Mouse (Mus musculus): ENCODE data around the gene Kcnab2. TPM values are rescaled to one million over a fixed set of nuclear protein-coding genes. Genes with fewer than 3 reads are reported as not detected.
A peak's percentile ranks its signal among the peaks of the same experiment; 100 is the strongest.

Kcnab2 gene
- polyA plus RNA-seq, 1 experiment from 2014 or later = 3.8 TPM

DNA sequence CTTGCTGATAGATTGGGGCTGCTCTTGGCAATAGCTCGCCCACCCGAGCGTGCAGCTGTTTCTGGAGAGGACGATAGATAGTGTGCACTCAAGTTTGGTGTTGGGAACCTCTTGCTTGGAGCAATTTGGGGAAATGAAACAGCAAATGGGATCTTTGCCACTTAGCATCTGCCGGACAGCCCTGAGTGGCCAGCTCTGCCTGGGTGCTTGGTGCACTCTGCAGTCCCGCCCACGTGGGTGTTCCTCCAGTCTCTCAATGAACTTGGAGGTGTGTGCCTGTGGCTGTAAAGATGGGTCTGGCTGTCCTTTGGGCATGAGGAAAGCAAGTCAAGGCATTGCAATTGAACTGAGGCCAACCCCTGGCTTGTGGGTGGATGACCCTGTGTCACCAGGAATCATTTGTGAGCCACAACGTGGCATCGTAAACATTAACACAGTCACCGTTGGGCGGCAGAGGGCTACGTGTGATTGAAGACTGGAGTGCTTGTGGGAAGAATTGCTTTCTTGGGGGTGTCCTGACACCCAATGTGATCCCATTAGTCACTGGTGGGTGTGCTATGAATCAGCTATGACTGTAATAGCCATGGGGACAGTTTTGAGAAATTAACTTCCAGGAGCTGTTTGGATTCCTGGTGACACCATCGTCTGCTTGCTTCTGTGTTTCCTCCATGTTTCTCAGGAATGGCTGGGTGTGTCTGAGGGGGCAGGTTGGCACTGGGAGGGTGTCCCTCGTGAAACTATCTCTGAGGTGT is 123.6 kb downstream of the Kcnab2 start:
- H3K4me2 ChIP-seq (ENCODE audit: low read length) = no peak overlapping the region
- ATAC-seq (replicated peaks; ENCODE audit: low FRiP score, low TSS enrichment, low read depth) (no peak), DNase-seq (ENCODE audit: low spot score) (no peak)
- H3K9me3 ChIP-seq (ENCODE audit: control insufficient read depth, low read length) = no peaks in the 10 kb centered on the region
- no peaks in the 10 kb centered on the region for H3K36me3 ChIP-seq (ENCODE audit: control insufficient read depth, insufficient read depth, low read length)
- H3K4me3 ChIP-seq (ENCODE audit: low read depth, low read length) = no peak overlapping the region
- no peak overlapping the region for H3K27ac ChIP-seq (ENCODE audit: low read depth)
- 75% methylated on average over 14 of the region's 14 CpGs for WGBS
- peaks cover 12% of the 10 kb centered on the region; the same call in 1 of the 2 replicates for H3K27me3 ChIP-seq (replicated peaks; ENCODE audit: control insufficient read depth, insufficient read depth, low read length)
- H3K9ac ChIP-seq (ENCODE audit: low read length) = no peak overlapping the region
- H3K4me1 ChIP-seq (replicated peaks; ENCODE audit: control insufficient read depth, insufficient read depth, low read length) = peaks cover 14% of the 10 kb centered on the region

DNA sequence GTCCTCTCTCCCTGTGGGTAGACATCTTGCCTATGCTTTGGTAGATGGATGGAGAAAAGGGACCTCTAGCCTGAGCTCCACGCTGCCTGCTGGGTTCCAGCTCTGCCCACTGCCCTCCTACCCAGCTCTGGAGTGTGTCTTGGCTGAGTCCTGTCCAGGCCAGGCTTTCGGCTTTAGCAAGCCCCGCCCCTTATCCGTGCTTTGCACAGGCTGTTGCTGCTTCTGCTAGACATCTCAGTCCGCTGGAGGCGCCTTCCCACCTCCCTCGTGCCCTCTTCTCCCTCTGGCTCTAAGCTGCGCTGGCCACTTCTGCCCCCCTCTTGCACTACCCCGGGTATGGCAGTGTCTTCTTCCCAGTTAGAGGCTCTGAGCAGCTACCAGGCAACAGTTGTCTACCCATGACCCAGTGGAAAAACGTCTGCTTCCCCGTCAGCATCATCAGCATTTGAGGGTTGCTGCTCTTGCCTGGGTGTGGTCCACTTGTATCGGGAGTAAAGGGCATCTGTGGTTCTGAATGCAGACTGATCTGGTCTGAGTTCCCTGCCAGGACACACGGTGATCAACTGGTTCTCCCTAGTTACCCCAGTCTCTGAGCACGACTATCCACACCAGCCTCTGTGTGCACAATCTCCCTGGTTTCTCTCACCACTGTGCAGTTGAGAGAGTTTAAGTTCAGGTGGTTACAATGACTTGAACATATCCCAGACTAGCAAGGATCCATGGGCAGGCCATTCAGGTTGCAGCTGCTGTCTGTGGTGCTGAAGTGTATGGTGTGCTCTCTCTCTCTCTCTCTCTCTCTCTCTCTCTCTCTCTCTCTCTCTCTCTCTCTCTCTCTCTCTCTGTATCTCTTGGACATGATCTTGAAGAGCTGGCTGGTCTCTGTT is 126.0 kb downstream of the Kcnab2 start:
- H3K36me3 ChIP-seq (ENCODE audit: control insufficient read depth, insufficient read depth, low read length) = no peaks in the 10 kb centered on the region
- peaks cover 14% of the 10 kb centered on the region for H3K4me1 ChIP-seq (replicated peaks; ENCODE audit: control insufficient read depth, insufficient read depth, low read length)
- no peak overlapping the region for H3K4me3 ChIP-seq (ENCODE audit: low read depth, low read length)
- H3K4me2 ChIP-seq (ENCODE audit: low read length) = no peak overlapping the region
- peak; percentile 48 for ATAC-seq (replicated peaks; ENCODE audit: low FRiP score, low TSS enrichment, low read depth)
- H3K9me3 ChIP-seq (ENCODE audit: control insufficient read depth, low read length) = no peaks in the 10 kb centered on the region
- H3K9ac ChIP-seq (ENCODE audit: low read length) = no peak overlapping the region
- peaks cover 15% of the 10 kb centered on the region; the same call in 1 of the 2 replicates for H3K27me3 ChIP-seq (replicated peaks; ENCODE audit: control insufficient read depth, insufficient read depth, low read length)
- 11% methylated on average over 14 of the region's 14 CpGs for WGBS
- no peak overlapping the region for H3K27ac ChIP-seq (ENCODE audit: low read depth)
- peak; percentile 73 for DNase-seq (ENCODE audit: low spot score)

DNA sequence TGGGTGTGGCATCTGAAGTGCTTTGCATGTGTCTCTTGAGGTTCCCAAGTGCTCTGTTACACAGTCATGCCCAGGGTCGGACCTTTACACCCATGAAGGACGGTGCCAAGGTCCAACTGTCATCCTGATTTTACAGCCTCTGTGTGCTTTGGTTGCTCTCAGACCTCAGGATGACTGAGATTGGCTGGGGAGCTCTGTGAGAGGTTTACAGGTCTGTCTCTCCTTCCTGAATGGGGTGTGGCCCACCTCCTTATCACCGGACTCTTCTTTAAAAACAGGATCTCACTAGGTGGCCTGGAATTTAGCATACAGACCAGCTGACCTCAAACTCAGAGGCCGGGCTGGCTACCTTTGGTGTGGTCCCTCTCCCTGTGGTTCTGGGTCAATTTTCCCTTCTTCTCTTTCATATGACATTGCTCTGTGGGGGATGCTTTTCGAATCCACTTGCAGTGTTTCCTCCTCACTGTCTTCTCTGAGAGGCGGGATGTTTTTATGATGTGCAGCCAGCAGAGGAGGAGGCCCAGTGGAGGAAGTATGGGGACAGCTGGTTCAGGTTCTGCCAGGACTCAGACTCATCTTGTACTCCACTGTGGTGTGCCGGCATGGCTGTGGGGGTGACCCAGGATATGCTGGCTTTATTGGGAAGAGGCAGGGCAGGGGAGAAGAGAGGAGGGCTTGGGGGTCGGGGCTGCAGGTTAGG is 126.8 kb downstream of the Kcnab2 start:
- Histone ChIP-seq H3K36me3 (ENCODE audit: control insufficient read depth, insufficient read depth, low read length) (no peaks in the 10 kb centered on the region), H3K4me2 (ENCODE audit: low read length) (no peak overlapping the region), H3K27ac (ENCODE audit: low read depth) (no peak overlapping the region), H3K27me3 (replicated peaks; ENCODE audit: control insufficient read depth, insufficient read depth, low read length) (peaks cover 15% of the 10 kb centered on the region; the same call in 1 of the 2 replicates), H3K9ac (ENCODE audit: low read length) (no peak overlapping the region), H3K4me1 (replicated peaks; ENCODE audit: control insufficient read depth, insufficient read depth, low read length) (peaks cover 14% of the 10 kb centered on the region), H3K4me3 (ENCODE audit: low read depth, low read length) (no peak overlapping the region), H3K9me3 (ENCODE audit: control insufficient read depth, low read length) (no peaks in the 10 kb centered on the region)
- 28% methylated on average over 8 of the region's 8 CpGs for WGBS
- DNase-seq (ENCODE audit: low spot score) (no peak), ATAC-seq (replicated peaks; ENCODE audit: low FRiP score, low TSS enrichment, low read depth) (no peak)

DNA sequence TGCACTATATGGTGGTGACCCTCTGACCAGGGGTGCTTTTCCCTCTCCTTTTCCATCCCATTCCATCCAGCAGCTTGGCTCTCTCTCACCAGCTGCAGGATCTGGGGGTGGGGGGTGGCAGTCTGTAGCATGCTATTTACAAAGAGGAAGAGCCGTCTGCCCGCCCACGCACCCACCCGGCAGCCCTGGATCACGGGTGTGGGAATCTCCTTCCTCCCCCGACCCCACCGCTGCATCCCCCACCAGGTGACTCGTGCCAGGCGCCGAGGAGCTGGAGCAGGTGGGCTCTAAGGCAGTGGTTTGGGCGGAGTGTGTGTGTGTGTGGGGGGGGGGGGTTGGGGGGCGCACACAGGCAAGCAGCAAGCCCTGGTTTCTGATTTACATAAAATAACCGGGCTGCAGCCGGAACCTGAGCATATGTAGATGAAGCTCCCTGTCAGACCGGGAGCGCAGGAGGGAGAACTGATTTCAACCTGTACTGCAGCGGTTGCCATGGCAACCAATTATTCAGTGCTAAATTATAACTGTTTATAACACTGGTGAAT is 127.8 kb downstream of the Kcnab2 start:
- Histone ChIP-seq H3K4me3 (ENCODE audit: low read depth, low read length) (no peak overlapping the region), H3K4me2 (ENCODE audit: low read length) (peak overlapping the region; percentile 15; the same call in 1 of the 2 replicates), H3K27me3 (replicated peaks; ENCODE audit: control insufficient read depth, insufficient read depth, low read length) (peaks cover 15% of the 10 kb centered on the region; the same call in 1 of the 2 replicates), H3K9me3 (ENCODE audit: control insufficient read depth, low read length) (no peaks in the 10 kb centered on the region), H3K27ac (ENCODE audit: low read depth) (no peak overlapping the region), H3K36me3 (ENCODE audit: control insufficient read depth, insufficient read depth, low read length) (no peaks in the 10 kb centered on the region), H3K4me1 (replicated peaks; ENCODE audit: control insufficient read depth, insufficient read depth, low read length) (peaks cover 19% of the 10 kb centered on the region), H3K9ac (ENCODE audit: low read length) (no peak overlapping the region)
- 0 out of 2 replicates have a peak, but pooled peaks have one; percentile 15 for ATAC-seq (replicated peaks; ENCODE audit: low FRiP score, low TSS enrichment, low read depth)
- DNase-seq (ENCODE audit: low spot score) = no peak
- 4% methylated on average over 17 of the region's 17 CpGs for WGBS

DNA sequence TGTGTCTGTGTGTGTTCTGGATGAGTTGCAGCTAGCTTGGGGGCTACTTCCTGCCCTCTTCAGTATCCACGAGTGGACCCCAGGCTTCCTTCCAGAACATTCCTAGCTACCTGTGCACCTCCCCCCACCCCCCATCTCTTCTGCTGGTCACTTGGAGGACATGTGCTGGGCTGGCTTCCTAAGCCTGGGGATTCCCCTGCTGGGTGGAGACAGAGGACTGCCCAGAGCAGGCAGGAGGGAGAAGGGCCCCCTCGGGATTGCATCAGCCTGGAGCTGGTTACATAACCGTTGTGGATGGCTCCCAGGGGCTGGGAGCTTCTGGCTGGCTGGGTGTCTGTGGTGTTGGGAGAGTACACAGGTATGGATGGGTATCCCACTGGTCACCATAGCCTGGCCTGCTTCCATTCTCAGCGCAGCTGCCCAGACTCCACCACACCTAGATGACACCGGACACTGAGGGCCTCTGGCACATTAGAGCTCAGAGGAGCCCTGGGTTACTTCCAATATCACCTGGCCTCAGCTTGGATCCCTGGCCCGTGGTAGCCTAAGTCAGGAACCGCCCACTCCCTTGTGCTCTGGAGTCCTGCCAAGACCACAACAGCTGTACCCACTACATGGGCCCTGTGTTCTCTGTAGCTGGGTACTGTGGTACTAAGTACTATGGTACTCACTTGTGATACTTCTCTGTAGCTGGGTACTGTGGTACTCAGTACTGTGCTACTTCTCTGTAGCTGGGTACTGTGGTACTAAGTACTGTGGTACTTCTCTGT is 132.4 kb downstream of the Kcnab2 start:
- WGBS = 43% methylated on average over 7 of the region's 7 CpGs
- H3K27me3 ChIP-seq (replicated peaks; ENCODE audit: control insufficient read depth, insufficient read depth, low read length) = peaks cover 27% of the 10 kb centered on the region
- no peak overlapping the region for H3K4me2 ChIP-seq (ENCODE audit: low read length)
- H3K4me3 ChIP-seq (ENCODE audit: low read depth, low read length) = no peak overlapping the region
- no peak overlapping the region for H3K27ac ChIP-seq (ENCODE audit: low read depth)
- peaks cover 20% of the 10 kb centered on the region for H3K4me1 ChIP-seq (replicated peaks; ENCODE audit: control insufficient read depth, insufficient read depth, low read length)
- ATAC-seq (replicated peaks; ENCODE audit: low FRiP score, low TSS enrichment, low read depth) = peak; percentile 24
- no peak overlapping the region for H3K9ac ChIP-seq (ENCODE audit: low read length)
- no peaks in the 10 kb centered on the region for H3K9me3 ChIP-seq (ENCODE audit: control insufficient read depth, low read length)
- DNase-seq (ENCODE audit: low spot score) = no peak
- no peaks in the 10 kb centered on the region for H3K36me3 ChIP-seq (ENCODE audit: control insufficient read depth, insufficient read depth, low read length)

DNA sequence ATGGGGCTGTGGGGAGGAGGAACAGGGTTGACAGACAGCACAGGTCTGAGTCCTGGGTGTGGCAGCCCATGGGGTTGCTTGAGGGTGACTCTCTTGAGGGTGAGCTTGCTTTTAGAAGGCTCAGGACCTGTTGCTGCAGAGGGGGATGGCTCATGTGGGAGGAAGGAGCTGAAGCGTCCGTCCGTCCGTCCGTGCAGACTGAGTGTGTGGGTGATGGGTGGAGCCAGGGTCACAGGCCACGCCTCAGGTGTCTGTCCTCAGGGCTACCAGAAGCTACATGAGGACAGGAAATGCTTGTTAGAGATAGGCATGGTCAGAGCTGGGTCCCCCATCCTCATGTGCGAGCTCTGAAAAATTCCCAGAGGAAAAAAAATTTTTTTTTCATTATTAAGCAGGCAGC is 133.0 kb downstream of the Kcnab2 start:
- no peaks in the 10 kb centered on the region for H3K36me3 ChIP-seq (ENCODE audit: control insufficient read depth, insufficient read depth, low read length)
- ATAC-seq (replicated peaks; ENCODE audit: low FRiP score, low TSS enrichment, low read depth) = no peak
- H3K4me2 ChIP-seq (ENCODE audit: low read length) = no peak overlapping the region
- H3K4me3 ChIP-seq (ENCODE audit: low read depth, low read length) = no peak overlapping the region
- H3K4me1 ChIP-seq (replicated peaks; ENCODE audit: control insufficient read depth, insufficient read depth, low read length) = peaks cover 13% of the 10 kb centered on the region; the same call in 1 of the 2 replicates
- 48% methylated on average over 7 of the region's 7 CpGs for WGBS
- H3K27me3 ChIP-seq (replicated peaks; ENCODE audit: control insufficient read depth, insufficient read depth, low read length) = peaks cover 27% of the 10 kb centered on the region
- H3K27ac ChIP-seq (ENCODE audit: low read depth) = no peak overlapping the region
- DNase-seq (ENCODE audit: low spot score) = no peak
- H3K9me3 ChIP-seq (ENCODE audit: control insufficient read depth, low read length) = no peaks in the 10 kb centered on the region
- no peak overlapping the region for H3K9ac ChIP-seq (ENCODE audit: low read length)

DNA sequence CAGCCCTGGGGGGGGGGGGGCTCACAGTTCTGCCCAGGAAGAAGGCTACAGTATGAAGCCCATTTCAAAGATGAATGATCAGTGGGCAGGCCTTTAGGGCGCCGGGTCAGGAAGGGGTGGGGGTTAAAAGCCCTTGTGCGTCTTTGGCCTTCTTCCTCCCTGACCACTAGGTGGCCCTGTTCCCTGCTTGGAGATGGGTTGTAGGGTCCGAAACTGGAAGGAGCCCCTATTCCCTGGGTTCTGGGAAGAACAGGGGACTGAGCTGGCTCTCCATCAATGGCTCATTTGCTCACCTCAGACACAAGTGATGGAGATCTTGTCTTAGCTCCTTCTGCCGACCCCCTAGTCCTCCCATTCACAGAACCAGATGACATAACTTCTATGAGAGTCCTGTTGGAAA is 134.4 kb downstream of the Kcnab2 start:
- Histone ChIP-seq H3K4me1 (replicated peaks; ENCODE audit: control insufficient read depth, insufficient read depth, low read length) (peaks cover 15% of the 10 kb centered on the region; the same call in 1 of the 2 replicates), H3K4me2 (ENCODE audit: low read length) (no peak overlapping the region), H3K27ac (ENCODE audit: low read depth) (no peak overlapping the region), H3K9ac (ENCODE audit: low read length) (no peak overlapping the region), H3K4me3 (ENCODE audit: low read depth, low read length) (no peak overlapping the region), H3K36me3 (ENCODE audit: control insufficient read depth, insufficient read depth, low read length) (no peaks in the 10 kb centered on the region), H3K9me3 (ENCODE audit: control insufficient read depth, low read length) (no peaks in the 10 kb centered on the region), H3K27me3 (replicated peaks; ENCODE audit: control insufficient read depth, insufficient read depth, low read length) (peaks cover 37% of the 10 kb centered on the region)
- WGBS = 16% methylated on average over 5 of the region's 5 CpGs
- no peak for ATAC-seq (replicated peaks; ENCODE audit: low FRiP score, low TSS enrichment, low read depth)
- DNase-seq (ENCODE audit: low spot score) = no peak

All from intestine, embryonic 14.5 days (tissue).